Mouse (Mus musculus): ENCODE data around the gene Hcn2. TPM values are rescaled to one million over a fixed set of nuclear protein-coding genes. Genes with fewer than 3 reads are reported as not detected.

Gene Hcn2
- polyA plus RNA-seq, 1 experiment from 2014 or later: 0.28 TPM

GRCm38 (mm10) chr10:79693580-79694378, 22.7 kb upstream of the Hcn2 start:
- ATAC-seq (ENCODE audit: low FRiP score, low TSS enrichment): no peak
- 55% methylated on average over 12 of the region's 12 CpGs for WGBS
- Histone ChIP-seq H3K4me2 (replicated peaks; ENCODE audit: low read depth) (no peak overlapping the region), H3K4me1 (replicated peaks; ENCODE audit: control insufficient read depth, insufficient read depth) (peaks cover 8% of the 10 kb centered on the region), H3K36me3 (ENCODE audit: control insufficient read depth, insufficient read depth, low read length) (peaks cover 3% of the 10 kb centered on the region), H3K27ac (replicated peaks) (no peak overlapping the region; the same call in 1 of the 2 replicates), H3K4me3 (ENCODE audit: low read depth, low read length) (no peak overlapping the region), H3K9ac (ENCODE audit: low read length) (no peak overlapping the region), H3K9me3 (ENCODE audit: control insufficient read depth, low read length) (no peaks in the 10 kb centered on the region), H3K27me3 (ENCODE audit: control insufficient read depth, insufficient read depth, low read length) (no peaks in the 10 kb centered on the region)
- no peak for TF ChIP-seq CTCF (IDR thresholded peaks at IDR 0.05; ENCODE audit: low read depth)
- no peak for TF ChIP-seq EP300 (optimal IDR thresholded peaks at IDR 0.05)
- DNase-seq (ENCODE audit: low spot score): no peak

GRCm38 (mm10) chr10:79694379-79694655, 22.1 kb upstream of the Hcn2 start:
- peaks cover 8% of the 10 kb centered on the region for H3K4me1 ChIP-seq (replicated peaks; ENCODE audit: control insufficient read depth, insufficient read depth)
- no peak overlapping the region for H3K4me2 ChIP-seq (replicated peaks; ENCODE audit: low read depth)
- WGBS: 72% methylated on average over 6 of the region's 6 CpGs
- H3K9ac ChIP-seq (ENCODE audit: low read length): no peak overlapping the region
- H3K36me3 ChIP-seq (ENCODE audit: control insufficient read depth, insufficient read depth, low read length): no peaks in the 10 kb centered on the region
- no peak for ATAC-seq (ENCODE audit: low FRiP score, low TSS enrichment)
- TF ChIP-seq CTCF (IDR thresholded peaks at IDR 0.05; ENCODE audit: low read depth): no peak
- TF ChIP-seq EP300 (optimal IDR thresholded peaks at IDR 0.05): no peak
- no peak for DNase-seq (ENCODE audit: low spot score)
- no peak overlapping the region for H3K4me3 ChIP-seq (ENCODE audit: low read depth, low read length)
- H3K27ac ChIP-seq (replicated peaks): no peak overlapping the region; the same call in 1 of the 2 replicates
- no peaks in the 10 kb centered on the region for H3K27me3 ChIP-seq (ENCODE audit: control insufficient read depth, insufficient read depth, low read length)
- H3K9me3 ChIP-seq (ENCODE audit: control insufficient read depth, low read length): no peaks in the 10 kb centered on the region

GRCm38 (mm10) chr10:79695231-79696128, 21.0 kb upstream of the Hcn2 start:
- Histone ChIP-seq H3K4me3 (ENCODE audit: low read depth, low read length) (no peak overlapping the region), H3K36me3 (ENCODE audit: control insufficient read depth, insufficient read depth, low read length) (no peaks in the 10 kb centered on the region), H3K9ac (ENCODE audit: low read length) (no peak overlapping the region), H3K4me2 (replicated peaks; ENCODE audit: low read depth) (no peak overlapping the region; the same call in 1 of the 2 replicates), H3K4me1 (replicated peaks; ENCODE audit: control insufficient read depth, insufficient read depth) (peaks cover 8% of the 10 kb centered on the region), H3K9me3 (ENCODE audit: control insufficient read depth, low read length) (no peaks in the 10 kb centered on the region), H3K27me3 (ENCODE audit: control insufficient read depth, insufficient read depth, low read length) (no peaks in the 10 kb centered on the region), H3K27ac (replicated peaks) (peak overlapping the region; percentile 83)
- WGBS: 49% methylated on average over 13 of the region's 13 CpGs
- peak; percentile 46 for ATAC-seq (ENCODE audit: low FRiP score, low TSS enrichment)
- DNase-seq (ENCODE audit: low spot score): peak; percentile 88
- peak; percentile 94 for TF ChIP-seq CTCF (IDR thresholded peaks at IDR 0.05; ENCODE audit: low read depth)
- no peak for TF ChIP-seq EP300 (optimal IDR thresholded peaks at IDR 0.05)

- Histone ChIP-seq H3K9me3 (ENCODE audit: control insufficient read depth, low read length) (no peaks in the 10 kb centered on the region), H3K27me3 (ENCODE audit: control insufficient read depth, insufficient read depth, low read length) (no peaks in the 10 kb centered on the region), H3K9ac (ENCODE audit: low read length) (no peak overlapping the region), H3K27ac (replicated peaks) (peak overlapping the region; percentile 83), H3K4me3 (ENCODE audit: low read depth, low read length) (no peak overlapping the region), H3K4me2 (replicated peaks; ENCODE audit: low read depth) (no peak overlapping the region; the same call in 1 of the 2 replicates), H3K36me3 (ENCODE audit: control insufficient read depth, insufficient read depth, low read length) (no peaks in the 10 kb centered on the region), H3K4me1 (replicated peaks; ENCODE audit: control insufficient read depth, insufficient read depth) (peaks cover 8% of the 10 kb centered on the region)
- DNase-seq (ENCODE audit: low spot score) (peak; percentile 73), ATAC-seq (ENCODE audit: low FRiP score, low TSS enrichment) (peak; percentile 62)
- WGBS: 26% methylated on average over 9 of the region's 9 CpGs
- no peak for TF ChIP-seq CTCF (IDR thresholded peaks at IDR 0.05; ENCODE audit: low read depth)
Measured at GRCm38 (mm10) chr10:79696129-79696651, 20.2 kb upstream of the Hcn2 start.

- H3K27me3 ChIP-seq (ENCODE audit: control insufficient read depth, insufficient read depth, low read length): no peaks in the 10 kb centered on the region
- no peak for TF ChIP-seq EP300 (optimal IDR thresholded peaks at IDR 0.05)
- no peak for TF ChIP-seq CTCF (IDR thresholded peaks at IDR 0.05; ENCODE audit: low read depth)
- H3K4me1 ChIP-seq (replicated peaks; ENCODE audit: control insufficient read depth, insufficient read depth): peaks cover 8% of the 10 kb centered on the region
- H3K9me3 ChIP-seq (ENCODE audit: control insufficient read depth, low read length): no peaks in the 10 kb centered on the region
- ATAC-seq (ENCODE audit: low FRiP score, low TSS enrichment) (no peak), DNase-seq (ENCODE audit: low spot score) (no peak)
- WGBS: 49% methylated on average over 6 of the region's 6 CpGs
- 0 out of 2 replicates have a peak overlapping the region, but pooled peaks have one; percentile 35 for H3K9ac ChIP-seq (ENCODE audit: low read length)
- no peaks in the 10 kb centered on the region for H3K36me3 ChIP-seq (ENCODE audit: control insufficient read depth, insufficient read depth, low read length)
- H3K4me3 ChIP-seq (ENCODE audit: low read depth, low read length): no peak overlapping the region
- peak overlapping the region; percentile 58 for H3K27ac ChIP-seq (replicated peaks)
- H3K4me2 ChIP-seq (replicated peaks; ENCODE audit: low read depth): no peak overlapping the region
Measured at GRCm38 (mm10) chr10:79697916-79698315, 18.5 kb upstream of the Hcn2 start.

Measured in stomach, postnatal 0 days (tissue).